Mouse (Mus musculus) embryonic facial prominence, embryonic 12.5 days (tissue): ENCODE measurements around the gene Plekha8. TPM values are rescaled to one million over a fixed set of nuclear protein-coding genes. Genes with fewer than 3 reads are reported as not detected.

Experiments
- ATAC-seq: fragments of 200-750 bp; cut with Nextera tagmentation; 2 replicates; pipeline ENCODE4 v1.8.0; 2017; ENCODE audit not compliant: insufficient number of reproducible peaks, insufficient read depth, low FRiP score, low TSS enrichment
- H3K27ac ChIP-seq: fragments of 300-500 bp; sonication (generic); 2 replicates; pipeline ENCODE4 v1.5.1; 2016; ENCODE audit warnings: mild to moderate bottlenecking
- H3K27me3 ChIP-seq: fragments of 300-500 bp; sonication (generic); 2 replicates; pipeline ENCODE4 v1.6.1; 2016; ENCODE audit warnings: mild to moderate bottlenecking, moderate library complexity
- H3K36me3 ChIP-seq: fragments of 300-500 bp; sonication (generic); 2 replicates; pipeline ENCODE4 v1.6.1; 2016; ENCODE audit warnings: mild to moderate bottlenecking
- H3K4me1 ChIP-seq: fragments of 300-500 bp; sonication (generic); 2 replicates; pipeline ENCODE4 v1.6.1; 2016
- H3K4me2 ChIP-seq: fragments of 300-500 bp; sonication (generic); replicated peaks from 2 replicates; pipeline ENCODE4 v1.6.1; 2016; ENCODE audit warnings: mild to moderate bottlenecking, moderate library complexity
- H3K4me3 ChIP-seq: fragments of 300-500 bp; sonication (generic); 2 replicates; pipeline ENCODE4 v1.5.1; 2016; ENCODE audit warnings: mild to moderate bottlenecking
- H3K9ac ChIP-seq: fragments of 300-500 bp; sonication (generic); 2 replicates; pipeline ENCODE4 v1.6.1; 2016; ENCODE audit warnings: mild to moderate bottlenecking, moderate library complexity
- H3K9me3 ChIP-seq: fragments of 300-500 bp; sonication (generic); 2 replicates; pipeline ENCODE4 v1.6.1; 2016; ENCODE audit warnings: mild to moderate bottlenecking, moderate library complexity
- WGBS: fragments of 180-500 bp; shearing (Covaris S2); methylation state at CpG from one replicate; pipeline ENCODE4 v1.1.7; 2016; 5-methylcytosine and 5-hydroxymethylcytosine counted together
- polyA plus RNA-seq: library from polyadenylated mRNA; unstranded; fragments of >200 nt; fragmentation: Nextera tagmentation; extraction: Ambion mirVana; gene quantifications from 2 replicates; pipeline ENCODE4 v1.2.1, GENCODE M21; 2016

The Plekha8 gene
- polyA plus RNA-seq, 1 experiment from 2014 or later, result 23.3 TPM

DNA sequence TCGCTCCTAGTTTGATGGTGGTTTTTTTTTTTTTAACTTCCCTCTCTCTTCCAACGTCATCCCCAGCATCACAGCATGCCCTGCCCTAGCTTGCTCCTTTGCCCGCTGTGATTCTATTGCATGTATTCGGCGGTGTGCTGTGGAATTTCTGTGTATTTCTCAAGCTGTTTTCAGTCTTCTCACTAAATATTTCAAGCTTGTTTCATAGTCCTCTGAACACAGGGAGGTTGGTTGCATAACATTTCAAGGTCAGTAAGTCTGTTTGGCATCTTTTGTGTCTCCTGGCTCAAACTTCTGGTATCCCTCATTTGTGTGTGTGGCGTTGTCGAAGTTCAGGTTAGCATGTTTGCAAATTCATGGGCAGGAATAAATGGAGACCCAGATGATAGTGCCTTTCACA is 94.8 kb downstream of the Plekha8 start:
- H3K27ac ChIP-seq, result no peak overlapping the region
- H3K27me3 ChIP-seq, result no peaks in the 10 kb centered on the region
- WGBS, result 86% methylated on average over 7 of the region's 7 CpGs
- no peaks in the 10 kb centered on the region for H3K9me3 ChIP-seq
- H3K36me3 ChIP-seq, result no peaks in the 10 kb centered on the region
- no peak overlapping the region for H3K4me3 ChIP-seq
- no peak for ATAC-seq
- H3K4me2 ChIP-seq, result no peak overlapping the region
- H3K9ac ChIP-seq, result no peak overlapping the region
- no peaks in the 10 kb centered on the region for H3K4me1 ChIP-seq

DNA sequence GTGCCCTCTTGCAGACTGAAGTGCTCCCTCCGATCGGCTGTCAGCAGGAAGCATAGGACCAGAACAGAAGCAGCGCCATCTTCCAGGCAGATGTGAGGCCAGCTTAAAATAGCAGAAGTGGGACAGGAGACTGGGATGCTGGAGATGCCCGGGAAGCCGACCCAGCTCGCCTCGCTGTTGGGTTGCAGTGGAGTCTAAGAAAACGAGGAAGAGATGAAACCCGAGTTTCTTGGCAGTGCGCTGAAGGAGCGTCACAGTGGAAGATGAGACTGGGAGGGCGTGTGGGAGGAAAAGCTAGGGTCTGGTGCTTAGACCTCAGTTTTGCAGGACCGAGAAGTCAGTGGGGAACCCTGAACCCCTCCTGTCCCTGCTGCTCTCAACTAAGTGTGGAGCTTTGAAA is 95.9 kb downstream of the Plekha8 start:
- H3K36me3 ChIP-seq, result no peaks in the 10 kb centered on the region
- H3K4me1 ChIP-seq, result no peaks in the 10 kb centered on the region
- no peak overlapping the region for H3K27ac ChIP-seq
- H3K4me3 ChIP-seq, result no peak overlapping the region
- no peaks in the 10 kb centered on the region for H3K27me3 ChIP-seq
- H3K4me2 ChIP-seq, result no peak overlapping the region
- WGBS, result 84% methylated on average over 13 of the region's 13 CpGs
- ATAC-seq, result no peak
- H3K9me3 ChIP-seq, result no peaks in the 10 kb centered on the region
- H3K9ac ChIP-seq, result no peak overlapping the region

DNA sequence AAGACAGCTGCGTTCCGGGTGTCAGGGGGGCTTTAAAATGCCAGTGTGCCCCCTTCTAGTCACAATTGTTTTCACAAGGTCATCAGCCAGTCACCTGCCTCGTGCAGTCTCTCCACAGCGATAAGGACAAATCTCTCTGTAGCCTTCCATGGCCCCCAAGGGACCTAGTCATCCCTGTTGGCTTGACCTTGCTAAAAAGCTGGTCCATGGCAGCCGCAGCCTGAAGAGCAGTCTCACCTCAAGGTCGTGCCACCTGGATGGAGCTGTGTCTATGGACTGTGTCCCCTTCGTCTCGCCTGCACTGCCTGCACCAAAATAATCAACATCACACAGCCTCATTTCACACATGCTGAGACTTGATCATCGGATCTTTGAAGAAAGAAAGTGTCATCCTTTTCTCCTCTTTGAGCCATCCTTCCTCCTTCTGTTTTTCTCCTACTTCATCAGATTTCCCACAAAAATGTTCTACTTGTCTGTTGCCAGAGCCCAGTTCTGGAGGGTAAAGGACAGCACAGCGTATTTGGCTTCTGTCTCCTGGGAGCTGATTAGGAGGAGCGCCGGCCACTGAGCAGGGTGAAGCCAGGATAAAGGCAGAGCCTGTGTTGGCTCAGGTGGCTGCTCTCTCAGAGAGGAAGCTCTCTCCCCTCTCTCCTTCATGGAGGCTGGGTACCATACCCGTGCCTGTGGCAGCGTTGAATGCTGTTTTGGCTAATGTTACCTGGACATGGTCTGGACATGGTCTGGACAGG is 96.6 kb downstream of the Plekha8 start:
- 77% methylated on average over 14 of the region's 14 CpGs for WGBS
- Histone ChIP-seq H3K4me1 (no peaks in the 10 kb centered on the region), H3K4me3 (no peak overlapping the region), H3K9me3 (no peaks in the 10 kb centered on the region), H3K9ac (no peak overlapping the region), H3K36me3 (no peaks in the 10 kb centered on the region), H3K4me2 (no peak overlapping the region), H3K27me3 (no peaks in the 10 kb centered on the region), H3K27ac (no peak overlapping the region)
- ATAC-seq, result no peak

DNA sequence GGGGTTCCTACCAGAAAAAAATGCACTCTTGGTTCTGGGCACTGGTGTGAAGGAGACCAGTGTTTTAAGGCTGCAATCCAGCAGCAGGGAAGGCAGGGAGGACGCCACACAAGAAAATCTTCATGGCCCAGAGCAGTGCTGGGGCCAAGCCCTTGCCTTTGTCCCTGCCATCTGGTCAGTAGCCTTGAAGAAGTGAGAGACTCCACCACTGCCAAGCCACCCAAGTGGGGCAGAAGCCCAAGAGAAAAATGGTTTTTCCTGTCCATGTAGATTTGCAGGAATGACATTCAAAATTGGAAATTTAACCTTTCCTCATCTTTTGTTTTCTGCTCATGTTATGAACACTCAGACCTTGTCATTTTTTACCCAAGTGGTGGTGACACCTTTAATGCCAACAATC is 97.3 kb downstream of the Plekha8 start:
- no peak for ATAC-seq
- 74% methylated on average over 1 of the region's 1 CpGs for WGBS

GRCm38 (mm10) chr6:54693286-54693685 is 98.4 kb downstream of the Plekha8 start:
- Histone ChIP-seq H3K4me3 (no peak overlapping the region), H3K9me3 (no peaks in the 10 kb centered on the region), H3K27me3 (no peaks in the 10 kb centered on the region), H3K4me1 (no peaks in the 10 kb centered on the region), H3K27ac (no peak overlapping the region), H3K36me3 (no peaks in the 10 kb centered on the region), H3K4me2 (no peak overlapping the region), H3K9ac (no peak overlapping the region)
- ATAC-seq, result no peak
- WGBS, result 68% methylated on average over 6 of the region's 6 CpGs

More for the DNA sequence above, 97.3 kb downstream of the Plekha8 start:
- H3K4me2 ChIP-seq, result no peak overlapping the region
- no peaks in the 10 kb centered on the region for H3K36me3 ChIP-seq
- no peak overlapping the region for H3K4me3 ChIP-seq
- H3K27me3 ChIP-seq, result no peaks in the 10 kb centered on the region
- H3K27ac ChIP-seq, result no peak overlapping the region
- no peaks in the 10 kb centered on the region for H3K9me3 ChIP-seq
- no peak overlapping the region for H3K9ac ChIP-seq
- H3K4me1 ChIP-seq, result no peaks in the 10 kb centered on the region

Other genes starting within 250 kb of the Plekha8 start
- 1.4 and 2.2 TPM in 2 replicates for gene Wipf3, start 165.5 kb upstream of the Plekha8 start, polyA plus RNA-seq
- 26.1 and 27.2 TPM in 2 replicates for gene Scrn1, start 28.6 kb upstream of the Plekha8 start, polyA plus RNA-seq
- gene Fkbp14, start 2.2 kb downstream of the Plekha8 start, polyA plus RNA-seq, result 26.6 and 29.6 TPM in 2 replicates
- gene Mturn, start 86.5 kb downstream of the Plekha8 start, polyA plus RNA-seq, result 15.6 and 16.4 TPM in 2 replicates
- gene Znrf2, start 221.8 kb downstream of the Plekha8 start, polyA plus RNA-seq, result 3.0 and 3.4 TPM in 2 replicates